Mouse (Mus musculus) thymus, adult 2 months (tissue): ENCODE data around the gene Lsm10.

Experiments used
- CTCF ChIP-seq: fragments of 200-500 bp; IDR thresholded peaks from 2 replicates; pipeline ENCODE4 v1.5.1; 2012; ENCODE audit warnings: mild to moderate bottlenecking, control low read depth, low read length, moderate library complexity, borderline replicate concordance; ENCODE audit not compliant: control insufficient read depth, poor library complexity, insufficient read depth; ENCODE audit errors: extremely low read depth
- POLR2A ChIP-seq: fragments of 200-500 bp; IDR thresholded peaks from 2 replicates; pipeline ENCODE4 v1.6.1; 2012; ENCODE audit warnings: mild to moderate bottlenecking, low read length, control low read depth, moderate library complexity; ENCODE audit not compliant: control insufficient read depth, poor library complexity, insufficient read depth; ENCODE audit errors: extremely low read depth

DNA sequence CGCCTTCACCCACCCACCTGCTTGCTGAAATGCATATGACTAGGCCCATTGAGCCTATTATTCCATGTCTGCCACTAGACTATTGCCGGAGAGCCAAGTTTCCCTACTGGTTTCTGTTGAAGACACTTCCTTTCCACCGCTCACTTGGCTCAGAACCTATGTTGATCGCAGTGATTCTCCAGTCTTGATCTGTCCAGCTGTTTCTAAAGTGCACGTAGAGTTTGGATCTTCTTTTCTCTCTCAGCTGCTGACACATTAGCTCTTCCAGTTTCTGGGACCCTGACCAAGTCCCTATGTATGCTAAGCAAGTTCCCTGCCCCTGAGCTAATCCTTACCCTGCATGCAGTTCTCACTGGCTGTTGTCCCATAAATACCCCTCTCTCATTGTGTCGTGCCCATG is 18.6 kb upstream of the Lsm10 start:
- TF ChIP-seq CTCF (no peak), POLR2A (no peak)
